Mouse (Mus musculus): ENCODE data around the gene Olfr9.
"Not testable (repeated sequence)": the region's sequence is repeated elsewhere in the genome, so short reads cannot be mapped to it uniquely, and the experiment has no call there.

Gene Olfr9

GRCm38 (mm10) chr10:128989131-128989530, at the start of gene Olfr9:
Olfr9 (plus strand) TSS chr10:128989431.
- DNase-seq (ENCODE audit: low read depth, low spot score), result not testable (repeated sequence)

- peak; percentile 58 for DNase-seq (ENCODE audit: low read depth, low spot score)
Observed at GRCm38 (mm10) chr10:128940475-128941061, 48.7 kb upstream of the Olfr9 start.

- peak; percentile 54 for DNase-seq (ENCODE audit: low read depth, low spot score)
Observed at GRCm38 (mm10) chr10:128945675-128946074, 43.6 kb upstream of the Olfr9 start.

GRCm38 (mm10) chr10:128947496-128947895, 41.7 kb upstream of the Olfr9 start:
- no peak for DNase-seq (ENCODE audit: low read depth, low spot score)

GRCm38 (mm10) chr10:128950208-128950887, 38.9 kb upstream of the Olfr9 start:
- no peak for DNase-seq (ENCODE audit: low read depth, low spot score)

- DNase-seq (ENCODE audit: low read depth, low spot score), result no peak
Observed at GRCm38 (mm10) chr10:128958340-128958739, 30.9 kb upstream of the Olfr9 start.

- DNase-seq (ENCODE audit: low read depth, low spot score), result no peak
Observed at GRCm38 (mm10) chr10:128960142-128960541, 29.1 kb upstream of the Olfr9 start.

- DNase-seq (ENCODE audit: low read depth, low spot score), result no peak
Observed at GRCm38 (mm10) chr10:128960590-128961584, 28.3 kb upstream of the Olfr9 start, which contains the start of gene Mettl7b. Mettl7b (minus strand) TSS chr10:128960988.

- no peak for DNase-seq (ENCODE audit: low read depth, low spot score)
Observed at GRCm38 (mm10) chr10:128964961-128965360, 24.3 kb upstream of the Olfr9 start.

- DNase-seq (ENCODE audit: low read depth, low spot score), result no peak
Observed at GRCm38 (mm10) chr10:128965871-128966270, 23.4 kb upstream of the Olfr9 start.

GRCm38 (mm10) chr10:128968341-128968749, 20.9 kb upstream of the Olfr9 start:
- DNase-seq (ENCODE audit: low read depth, low spot score), result no peak

GRCm38 (mm10) chr10:128970740-128971250, 18.4 kb upstream of the Olfr9 start:
- no peak for DNase-seq (ENCODE audit: low read depth, low spot score)

- DNase-seq (ENCODE audit: low read depth, low spot score), result no peak
Observed at GRCm38 (mm10) chr10:128972841-128973240, 16.4 kb upstream of the Olfr9 start.

GRCm38 (mm10) chr10:128976395-128976794, 12.8 kb upstream of the Olfr9 start:
- DNase-seq (ENCODE audit: low read depth, low spot score), result no peak

- peak; percentile 60 for DNase-seq (ENCODE audit: low read depth, low spot score)
Observed at GRCm38 (mm10) chr10:128977522-128978114, 11.6 kb upstream of the Olfr9 start.

- DNase-seq (ENCODE audit: low read depth, low spot score), result no peak
Observed at GRCm38 (mm10) chr10:128980644-128981365, 8.4 kb upstream of the Olfr9 start.

GRCm38 (mm10) chr10:128990129-128990850, 1.1 kb downstream of the Olfr9 start:
- DNase-seq (ENCODE audit: low read depth, low spot score), result not testable (repeated sequence)

GRCm38 (mm10) chr10:128990994-128991393, 1.8 kb downstream of the Olfr9 start:
- peak; percentile 40 for DNase-seq (ENCODE audit: low read depth, low spot score)

- no peak for DNase-seq (ENCODE audit: low read depth, low spot score)
Observed at GRCm38 (mm10) chr10:128995796-128996195, 6.6 kb downstream of the Olfr9 start.

- no peak for DNase-seq (ENCODE audit: low read depth, low spot score)
Observed at GRCm38 (mm10) chr10:128996523-128997040, 7.4 kb downstream of the Olfr9 start.

Data from CD4-positive, CD25-positive, alpha-beta regulatory T cell, adult 2 months (primary cell).